ENCODE assay signal across 8 mouse cellular contexts in genomic region chr5:144255632-144256540, GRCm38 (mm10). TPM values are rescaled to one million over a fixed set of nuclear protein-coding genes. Genes with fewer than 3 reads are reported as not detected.
DNase-seq lines count a peak whose midpoint lies in the region; ATAC-seq and TF ChIP-seq lines count a peak whose summit lies in the region.

No protein-coding gene starts in this region.

- TF ChIP-seq EP300 in liver, embryonic 14.5 days (IDR thresholded peaks at IDR 0.05; ENCODE audit: low read depth), result no peak

- no peaks in the 10 kb centered on the region for H3K9me3 ChIP-seq in liver, embryonic 14.5 days (ENCODE audit: control insufficient read depth, low read length)
- H3K9me3 ChIP-seq in stomach, embryonic 14.5 days (ENCODE audit: control insufficient read depth, low read depth, low read length), result no peaks in the 10 kb centered on the region

- WGBS in liver, embryonic 14.5 days (ENCODE audit: insufficient replicate concordance), result under 1% methylated on average over 35 of the region's 40 CpGs
- WGBS in stomach, embryonic 14.5 days, result under 1% methylated on average over 40 of the region's 40 CpGs

- H3K36me3 ChIP-seq in liver, embryonic 14.5 days (replicated peaks; ENCODE audit: control insufficient read depth, insufficient read depth, low read depth), result no peaks in the 10 kb centered on the region
- peaks cover 10% of the 10 kb centered on the region; the same call in 1 of the 2 replicates for H3K36me3 ChIP-seq in stomach, embryonic 14.5 days (ENCODE audit: control insufficient read depth, insufficient read depth, low read length)

- peak overlapping the region; percentile 76 for H3K9ac ChIP-seq in liver, embryonic 14.5 days (replicated peaks)
- peak overlapping the region; percentile 95 for H3K9ac ChIP-seq in stomach, embryonic 14.5 days (replicated peaks; ENCODE audit: low read depth, low read length)

- no peak for ATAC-seq in liver, embryonic 14.5 days (ENCODE audit: insufficient read depth)
- peak; percentile 10 for ATAC-seq in stomach, embryonic 14.5 days (ENCODE audit: insufficient number of reproducible peaks, insufficient read depth, low FRiP score, low read depth)

- H3K4me2 ChIP-seq in liver, embryonic 14.5 days (ENCODE audit: low read depth), result peak overlapping the region; percentile 85
- peak overlapping the region; percentile 84 for H3K4me2 ChIP-seq in stomach, embryonic 14.5 days (replicated peaks; ENCODE audit: low read depth, low read length)

- no peak overlapping the region; the same call in 1 of the 2 replicates for H3K27ac ChIP-seq in liver, embryonic 14.5 days
- peak overlapping the region; percentile 95 for H3K27ac ChIP-seq in stomach, embryonic 14.5 days (ENCODE audit: low read length)

- peak overlapping the region; percentile 63 to 74 for H3K4me3 ChIP-seq in liver, embryonic 14.5 days (ENCODE audit: insufficient read depth in 1 of 2, low read depth in 2 of 2, low read length in 2 of 2)
- H3K4me3 ChIP-seq in stomach, embryonic 14.5 days (ENCODE audit: low read depth, low read length), result peak overlapping the region; percentile 97

- DNase-seq in urinary bladder, adult 2 months (ENCODE audit: low spot score), result peak; percentile 58
- no peak for DNase-seq in urinary bladder, postnatal 10 days (ENCODE audit: low spot score)
- DNase-seq in embryo, embryonic 11.5 days (ENCODE audit: low read depth, low spot score), result peak; percentile 39
- peak; percentile 71 for DNase-seq in heart, adult 8-10 months (ENCODE audit: low spot score)
- DNase-seq in kidney, adult 18-20 months, result peak; percentile 70
- DNase-seq in liver, embryonic 14.5 days (ENCODE audit: low read depth in 3 of 3, low spot score in 3 of 3), result no peak
- DNase-seq in naive thymus-derived CD4-positive, alpha-beta T cell, adult 2 months (ENCODE audit: low read depth), result peak; percentile 55

- no peaks in the 10 kb centered on the region; the same call in 1 of the 2 replicates for H3K27me3 ChIP-seq in liver, embryonic 14.5 days (ENCODE audit: control insufficient read depth, insufficient read depth, low read length)
- H3K27me3 ChIP-seq in stomach, embryonic 14.5 days (ENCODE audit: control insufficient read depth, insufficient read depth, low read length), result no peaks in the 10 kb centered on the region

- no peak for TF ChIP-seq CTCF in liver, embryonic 14.5 days (IDR thresholded peaks at IDR 0.05; ENCODE audit: low read depth)

- peaks cover 6 to 16% of the 10 kb centered on the region in 2 experiments for H3K4me1 ChIP-seq in liver, embryonic 14.5 days (replicated peaks; ENCODE audit: control insufficient read depth in 2 of 2, insufficient read depth in 2 of 2, low read length in 1 of 2)
- H3K4me1 ChIP-seq in stomach, embryonic 14.5 days (ENCODE audit: control insufficient read depth, insufficient read depth, low read length), result peaks cover 36% of the 10 kb centered on the region

RNA-seq across cellular contexts. Expression of gene Bri3, which starts 11.6 kb away (rescaled TPM):
- polyA plus RNA-seq in urinary bladder, adult 2 months (2012; rRNA removed), result 138 and 144 TPM in 2 replicates
- 100 to 1,000 TPM; 148 to 170 (median 156) TPM for total RNA-seq in heart, adult 8-10 months (2022)
- polyA plus RNA-seq in liver, embryonic 14.5 days (2012; rRNA removed), result 9.0 and 12.1 TPM in 2 replicates
- 15.9 and 18.5 TPM in 2 replicates for polyA plus RNA-seq in liver, embryonic 14.5 days (2014; fragmentation: Nextera tagmentation; extraction: Ambion mirVana)
- polyA plus RNA-seq in stomach, embryonic 14.5 days (2014; fragmentation: Nextera tagmentation; extraction: Ambion mirVana), result 135 and 137 TPM in 2 replicates

RNA-seq across cellular contexts. Expression of gene Tecpr1, which starts 32.5 kb away (rescaled TPM):
- polyA plus RNA-seq in urinary bladder, adult 2 months (2012; rRNA removed), result 35.0 and 35.3 TPM in 2 replicates
- 10 to 100 TPM; 25.2 to 33.4 (median 28.5) TPM for total RNA-seq in heart, adult 8-10 months (2022)
- 2.0 and 2.6 TPM in 2 replicates for polyA plus RNA-seq in liver, embryonic 14.5 days (2012; rRNA removed)
- polyA plus RNA-seq in liver, embryonic 14.5 days (2014; fragmentation: Nextera tagmentation; extraction: Ambion mirVana), result 1.3 and 1.4 TPM in 2 replicates
- polyA plus RNA-seq in stomach, embryonic 14.5 days (2014; fragmentation: Nextera tagmentation; extraction: Ambion mirVana), result 17.0 and 18.3 TPM in 2 replicates

Comparison
In these comparisons a context has a peak if more than half of its experiments do, and no peak if none do; other contexts are left out.
1. DNase-seq: peak in urinary bladder, adult 2 months (single experiment), embryo, embryonic 11.5 days (single experiment), heart, adult 8-10 months (single experiment), kidney, adult 18-20 months (single experiment) and naive thymus-derived CD4-positive, alpha-beta T cell, adult 2 months (single experiment); none in urinary bladder, postnatal 10 days (single experiment) and liver, embryonic 14.5 days (0 of 3).